7 mouse cellular contexts compared by ENCODE assay signal in the genomic region with DNA sequence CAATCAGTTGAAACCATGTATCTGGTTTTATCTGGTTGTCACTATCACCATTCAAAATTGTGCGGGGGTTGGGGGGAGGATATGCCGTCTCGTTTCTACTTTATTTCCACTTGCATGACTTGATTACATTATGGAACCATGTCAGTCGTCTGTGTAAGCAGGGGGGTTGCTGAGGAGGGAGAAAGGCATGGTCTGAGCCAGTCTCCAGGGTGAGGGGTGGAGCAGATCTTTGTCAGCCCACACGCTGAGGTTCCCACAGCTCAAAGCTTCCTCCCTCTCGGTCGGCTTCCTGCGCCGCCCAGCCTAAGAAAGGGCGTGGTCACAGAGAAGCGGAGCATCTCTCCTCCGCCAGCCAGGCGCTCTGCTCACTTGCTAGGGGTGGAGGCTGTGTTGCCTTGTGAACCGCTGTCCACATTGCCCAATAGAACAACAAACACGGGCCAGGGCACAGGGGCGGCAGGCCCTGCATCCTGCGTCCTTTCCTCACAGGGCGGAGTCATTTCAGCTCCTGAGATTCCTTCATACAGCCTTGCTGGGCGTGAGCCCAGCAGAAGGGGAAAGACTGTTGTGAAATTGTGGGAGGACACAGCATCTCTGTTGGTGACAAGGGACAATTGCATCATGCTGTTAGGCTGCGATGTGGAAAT. TPM values are rescaled to one million over a fixed set of nuclear protein-coding genes. Genes with fewer than 3 reads are reported as not detected.
DNase-seq lines count a peak whose midpoint lies in the region; ATAC-seq lines count a peak whose summit lies in the region.

No protein-coding gene starts in this region.

- no peaks in the 10 kb centered on the region for H3K4me1 ChIP-seq in embryonic facial prominence, embryonic 11.5 days (ENCODE audit: control insufficient read depth, insufficient read depth, low read length)
- peaks cover 4% of the 10 kb centered on the region for H3K4me1 ChIP-seq in limb, embryonic 10.5 days
- no peaks in the 10 kb centered on the region; the same call in 1 of the 2 replicates for H3K4me1 ChIP-seq in midbrain, embryonic 12.5 days

- peak overlapping the region; percentile 57 for H3K9ac ChIP-seq in embryonic facial prominence, embryonic 11.5 days (replicated peaks; ENCODE audit: low read length)
- H3K9ac ChIP-seq in midbrain, embryonic 12.5 days (replicated peaks) = peak overlapping the region; percentile 47

- peak overlapping the region; percentile 36 for H3K4me3 ChIP-seq in embryonic facial prominence, embryonic 11.5 days (ENCODE audit: low read depth, low read length)
- peak overlapping the region; percentile 54 for H3K4me3 ChIP-seq in limb, embryonic 10.5 days
- H3K4me3 ChIP-seq in midbrain, embryonic 12.5 days = peak overlapping the region; percentile 36

- H3K27me3 ChIP-seq in embryonic facial prominence, embryonic 11.5 days (ENCODE audit: control insufficient read depth, insufficient read depth, low read length) = no peaks in the 10 kb centered on the region
- 0 out of 2 replicates have a peak, but pooled peaks cover 5% of the 10 kb centered on the region for H3K27me3 ChIP-seq in limb, embryonic 10.5 days (ENCODE audit: low read depth, poor library complexity, severe bottlenecking)
- peaks cover 6% of the 10 kb centered on the region for H3K27me3 ChIP-seq in midbrain, embryonic 12.5 days

- peak overlapping the region; percentile 64 for H3K4me2 ChIP-seq in embryonic facial prominence, embryonic 11.5 days (ENCODE audit: low read depth, low read length)
- peak overlapping the region; percentile 52 for H3K4me2 ChIP-seq in midbrain, embryonic 12.5 days (replicated peaks)

- peak; percentile 95 for ATAC-seq in embryonic facial prominence, embryonic 11.5 days (replicated peaks; ENCODE audit: insufficient number of reproducible peaks, low FRiP score, low TSS enrichment, low read depth)
- peak; percentile 95 for ATAC-seq in midbrain, embryonic 12.5 days (ENCODE audit: low FRiP score, low read depth)

- 2% methylated on average over 20 of the region's 20 CpGs for WGBS in embryonic facial prominence, embryonic 11.5 days
- WGBS in limb, embryonic 10.5 days = 2% methylated on average over 20 of the region's 20 CpGs
- 2% methylated on average over 20 of the region's 20 CpGs for WGBS in midbrain, embryonic 12.5 days

- peak; percentile 92 for DNase-seq in adrenal gland, postnatal 14 days
- peak; percentile 84 for DNase-seq in embryonic facial prominence, embryonic 11.5 days (ENCODE audit: low spot score)
- peak; percentile 100 for DNase-seq in heart, adult 11 months
- DNase-seq in kidney, adult 11 months = peak; percentile 82
- peak; percentile 70 for DNase-seq in limb, embryonic 10.5 days (ENCODE audit: low spot score)
- DNase-seq in spleen, adult 12 weeks (ENCODE audit: low spot score) = peak; percentile 70

- H3K27ac ChIP-seq in embryonic facial prominence, embryonic 11.5 days (replicated peaks; ENCODE audit: low read depth, low read length) = no peak overlapping the region
- H3K27ac ChIP-seq in limb, embryonic 10.5 days = peak overlapping the region; percentile 76
- peak overlapping the region; percentile 60 for H3K27ac ChIP-seq in midbrain, embryonic 12.5 days (replicated peaks)

- H3K36me3 ChIP-seq in embryonic facial prominence, embryonic 11.5 days (replicated peaks; ENCODE audit: control insufficient read depth, insufficient read depth, low read depth, low read length) = no peaks in the 10 kb centered on the region
- H3K36me3 ChIP-seq in limb, embryonic 10.5 days = no peaks in the 10 kb centered on the region
- no peaks in the 10 kb centered on the region for H3K36me3 ChIP-seq in midbrain, embryonic 12.5 days

- no peaks in the 10 kb centered on the region for H3K9me3 ChIP-seq in embryonic facial prominence, embryonic 11.5 days (replicated peaks; ENCODE audit: control insufficient read depth, low read length)
- no peaks in the 10 kb centered on the region for H3K9me3 ChIP-seq in limb, embryonic 10.5 days (replicated peaks)
- H3K9me3 ChIP-seq in midbrain, embryonic 12.5 days = no peaks in the 10 kb centered on the region

RNA-seq across cellular contexts. Expression of gene Mdm1, which starts 38.5 kb away (rescaled TPM):
- total RNA-seq in adrenal gland, postnatal 14 days (2021) = 15.7 and 17.6 TPM in 2 replicates
- polyA plus RNA-seq in embryonic facial prominence, embryonic 11.5 days (2014; fragmentation: Nextera tagmentation; extraction: Ambion mirVana) = 54.6 and 60.8 TPM in 2 replicates
- 44.4 and 57.3 TPM in 2 replicates for polyA plus RNA-seq in limb, embryonic 10.5 days (2016; fragmentation: Nextera tagmentation; extraction: Ambion mirVana)
- polyA plus RNA-seq in midbrain, embryonic 12.5 days (2016; fragmentation: Nextera tagmentation; extraction: Ambion mirVana) = 64.9 and 66.8 TPM in 2 replicates
